Mouse (Mus musculus): ENCODE measurements around the gene Ephb2. TPM values are rescaled to one million over a fixed set of nuclear protein-coding genes. Genes with fewer than 3 reads are reported as not detected.

Ephb2 gene
- polyA plus RNA-seq, 1 experiment from 2014 or later = 7.8 TPM

GRCm38 (mm10) chr4:136781868-136782578 is 53.8 kb downstream of the Ephb2 start:
- 60% methylated on average over 13 of the region's 13 CpGs for WGBS
- Histone ChIP-seq H3K4me3 (ENCODE audit: low read length) (no peak overlapping the region), H3K36me3 (ENCODE audit: control insufficient read depth, insufficient read depth, low read length) (no peaks in the 10 kb centered on the region), H3K27me3 (replicated peaks; ENCODE audit: control insufficient read depth, insufficient read depth, low read length) (no peaks in the 10 kb centered on the region), H3K9me3 (ENCODE audit: control insufficient read depth, low read length) (no peaks in the 10 kb centered on the region), H3K4me2 (ENCODE audit: low read length) (no peak overlapping the region), H3K27ac (ENCODE audit: low read depth, low read length) (peak overlapping the region; percentile 16; the same call in 1 of the 2 replicates), H3K9ac (ENCODE audit: low read depth, low read length) (no peak overlapping the region), H3K4me1 (ENCODE audit: control insufficient read depth, insufficient read depth, low read depth, low read length) (peaks cover 48% of the 10 kb centered on the region)
- 0 out of 2 replicates have a peak, but pooled peaks have one; percentile 22 for ATAC-seq

GRCm38 (mm10) chr4:136780201-136780895 is 55.4 kb downstream of the Ephb2 start:
- no peak for ATAC-seq
- Histone ChIP-seq H3K27ac (ENCODE audit: low read depth, low read length) (no peak overlapping the region), H3K9ac (ENCODE audit: low read depth, low read length) (no peak overlapping the region), H3K27me3 (replicated peaks; ENCODE audit: control insufficient read depth, insufficient read depth, low read length) (no peaks in the 10 kb centered on the region), H3K9me3 (ENCODE audit: control insufficient read depth, low read length) (no peaks in the 10 kb centered on the region), H3K4me3 (ENCODE audit: low read length) (no peak overlapping the region), H3K36me3 (ENCODE audit: control insufficient read depth, insufficient read depth, low read length) (no peaks in the 10 kb centered on the region), H3K4me2 (ENCODE audit: low read length) (no peak overlapping the region), H3K4me1 (ENCODE audit: control insufficient read depth, insufficient read depth, low read depth, low read length) (peaks cover 48% of the 10 kb centered on the region)
- WGBS = 73% methylated on average over 20 of the region's 20 CpGs

- Histone ChIP-seq H3K27ac (ENCODE audit: low read depth, low read length) (no peak overlapping the region), H3K36me3 (ENCODE audit: control insufficient read depth, insufficient read depth, low read length) (no peaks in the 10 kb centered on the region), H3K27me3 (replicated peaks; ENCODE audit: control insufficient read depth, insufficient read depth, low read length) (no peaks in the 10 kb centered on the region), H3K4me2 (ENCODE audit: low read length) (no peak overlapping the region), H3K9me3 (ENCODE audit: control insufficient read depth, low read length) (no peaks in the 10 kb centered on the region), H3K9ac (ENCODE audit: low read depth, low read length) (no peak overlapping the region), H3K4me1 (ENCODE audit: control insufficient read depth, insufficient read depth, low read depth, low read length) (peaks cover 48% of the 10 kb centered on the region), H3K4me3 (ENCODE audit: low read length) (no peak overlapping the region)
- no peak for ATAC-seq
- 78% methylated on average over 11 of the region's 11 CpGs for whole genome bisulfite sequencing
Measured at GRCm38 (mm10) chr4:136779156-136779555, 56.6 kb downstream of the Ephb2 start.

- Histone ChIP-seq H3K4me1 (ENCODE audit: control insufficient read depth, insufficient read depth, low read depth, low read length) (peaks cover 39% of the 10 kb centered on the region), H3K36me3 (ENCODE audit: control insufficient read depth, insufficient read depth, low read length) (no peaks in the 10 kb centered on the region), H3K27ac (ENCODE audit: low read depth, low read length) (no peak overlapping the region), H3K4me2 (ENCODE audit: low read length) (no peak overlapping the region), H3K9ac (ENCODE audit: low read depth, low read length) (no peak overlapping the region), H3K27me3 (replicated peaks; ENCODE audit: control insufficient read depth, insufficient read depth, low read length) (no peaks in the 10 kb centered on the region), H3K4me3 (ENCODE audit: low read length) (no peak overlapping the region), H3K9me3 (ENCODE audit: control insufficient read depth, low read length) (no peaks in the 10 kb centered on the region)
- WGBS = 16% methylated on average over 9 of the region's 9 CpGs
- ATAC-seq = no peak
Measured at GRCm38 (mm10) chr4:136776471-136776892, 59.3 kb downstream of the Ephb2 start.

GRCm38 (mm10) chr4:136775903-136776302 is 59.9 kb downstream of the Ephb2 start:
- H3K4me1 ChIP-seq (ENCODE audit: control insufficient read depth, insufficient read depth, low read depth, low read length) = peaks cover 36% of the 10 kb centered on the region
- WGBS = 89% methylated on average over 2 of the region's 2 CpGs

GRCm38 (mm10) chr4:136774201-136774600 is 61.6 kb downstream of the Ephb2 start:
- Histone ChIP-seq H3K9me3 (ENCODE audit: control insufficient read depth, low read length) (no peaks in the 10 kb centered on the region), H3K27ac (ENCODE audit: low read depth, low read length) (no peak overlapping the region)
- no peak for ATAC-seq

More at GRCm38 (mm10) chr4:136775903-136776302, 59.9 kb downstream of the Ephb2 start:
- ATAC-seq = no peak
- no peak overlapping the region for H3K9ac ChIP-seq (ENCODE audit: low read depth, low read length)
- no peak overlapping the region for H3K4me3 ChIP-seq (ENCODE audit: low read length)
- H3K9me3 ChIP-seq (ENCODE audit: control insufficient read depth, low read length) = no peaks in the 10 kb centered on the region
- H3K36me3 ChIP-seq (ENCODE audit: control insufficient read depth, insufficient read depth, low read length) = peaks cover 5% of the 10 kb centered on the region
- H3K27ac ChIP-seq (ENCODE audit: low read depth, low read length) = no peak overlapping the region
- H3K27me3 ChIP-seq (replicated peaks; ENCODE audit: control insufficient read depth, insufficient read depth, low read length) = no peaks in the 10 kb centered on the region
- no peak overlapping the region for H3K4me2 ChIP-seq (ENCODE audit: low read length)

GRCm38 (mm10) chr4:136772952-136773584 is 62.7 kb downstream of the Ephb2 start:
- WGBS = 35% methylated on average over 13 of the region's 13 CpGs
- Histone ChIP-seq H3K4me1 (ENCODE audit: control insufficient read depth, insufficient read depth, low read depth, low read length) (peaks cover 26% of the 10 kb centered on the region), H3K9me3 (ENCODE audit: control insufficient read depth, low read length) (no peaks in the 10 kb centered on the region), H3K9ac (ENCODE audit: low read depth, low read length) (no peak overlapping the region), H3K27ac (ENCODE audit: low read depth, low read length) (no peak overlapping the region), H3K4me3 (ENCODE audit: low read length) (no peak overlapping the region), H3K4me2 (ENCODE audit: low read length) (no peak overlapping the region), H3K27me3 (replicated peaks; ENCODE audit: control insufficient read depth, insufficient read depth, low read length) (no peaks in the 10 kb centered on the region), H3K36me3 (ENCODE audit: control insufficient read depth, insufficient read depth, low read length) (peaks cover 8% of the 10 kb centered on the region)
- peak; percentile 44 for ATAC-seq

More at GRCm38 (mm10) chr4:136774201-136774600, 61.6 kb downstream of the Ephb2 start:
- no peaks in the 10 kb centered on the region for H3K27me3 ChIP-seq (replicated peaks; ENCODE audit: control insufficient read depth, insufficient read depth, low read length)
- 47% methylated on average over 3 of the region's 3 CpGs for WGBS
- peaks cover 8% of the 10 kb centered on the region for H3K36me3 ChIP-seq (ENCODE audit: control insufficient read depth, insufficient read depth, low read length)
- no peak overlapping the region for H3K4me2 ChIP-seq (ENCODE audit: low read length)
- no peak overlapping the region for H3K4me3 ChIP-seq (ENCODE audit: low read length)
- peaks cover 26% of the 10 kb centered on the region for H3K4me1 ChIP-seq (ENCODE audit: control insufficient read depth, insufficient read depth, low read depth, low read length)
- no peak overlapping the region for H3K9ac ChIP-seq (ENCODE audit: low read depth, low read length)

GRCm38 (mm10) chr4:136772318-136772717 is 63.5 kb downstream of the Ephb2 start:
- no peak overlapping the region for H3K4me2 ChIP-seq (ENCODE audit: low read length)
- H3K9ac ChIP-seq (ENCODE audit: low read depth, low read length) = no peak overlapping the region
- H3K9me3 ChIP-seq (ENCODE audit: control insufficient read depth, low read length) = no peaks in the 10 kb centered on the region
- ATAC-seq = no peak; the same call in none of the 2 replicates
- H3K27ac ChIP-seq (ENCODE audit: low read depth, low read length) = no peak overlapping the region
- WGBS = 46% methylated on average over 5 of the region's 5 CpGs
- no peak overlapping the region for H3K4me3 ChIP-seq (ENCODE audit: low read length)
- H3K27me3 ChIP-seq (replicated peaks; ENCODE audit: control insufficient read depth, insufficient read depth, low read length) = no peaks in the 10 kb centered on the region
- H3K4me1 ChIP-seq (ENCODE audit: control insufficient read depth, insufficient read depth, low read depth, low read length) = peaks cover 26% of the 10 kb centered on the region
- H3K36me3 ChIP-seq (ENCODE audit: control insufficient read depth, insufficient read depth, low read length) = peaks cover 8% of the 10 kb centered on the region

GRCm38 (mm10) chr4:136770718-136771117 is 65.1 kb downstream of the Ephb2 start:
- Histone ChIP-seq H3K4me1 (ENCODE audit: control insufficient read depth, insufficient read depth, low read depth, low read length) (peaks cover 12% of the 10 kb centered on the region), H3K27me3 (replicated peaks; ENCODE audit: control insufficient read depth, insufficient read depth, low read length) (no peaks in the 10 kb centered on the region), H3K27ac (ENCODE audit: low read depth, low read length) (no peak overlapping the region), H3K36me3 (ENCODE audit: control insufficient read depth, insufficient read depth, low read length) (peaks cover 8% of the 10 kb centered on the region), H3K4me2 (ENCODE audit: low read length) (no peak overlapping the region), H3K4me3 (ENCODE audit: low read length) (no peak overlapping the region), H3K9me3 (ENCODE audit: control insufficient read depth, low read length) (no peaks in the 10 kb centered on the region), H3K9ac (ENCODE audit: low read depth, low read length) (no peak overlapping the region)
- 89% methylated on average over 17 of the region's 17 CpGs for WGBS
- ATAC-seq = no peak

All from hindbrain, embryonic 16.5 days (tissue).